Mouse (Mus musculus) G1E (cell line): ENCODE data around the gene Stard10.

Source experiments
- CTCF ChIP-seq: IDR thresholded peaks from 2 replicates; pipeline ENCODE4 v1.5.1; 2012; ENCODE audit warnings: low read depth, low read length, inconsistent platforms, mixed read lengths
- GATA1 ChIP-seq: IDR thresholded peaks from 2 replicates; pipeline ENCODE4 v1.6.1; 2012; ENCODE audit warnings: borderline replicate concordance, low read length, inconsistent platforms, mixed read lengths

GRCm38 (mm10) chr7:101290401-101290800 is 26.5 kb upstream of the Stard10 start:
- no peak for TF ChIP-seq CTCF
- no peak for TF ChIP-seq GATA1
